Mouse (Mus musculus) C2C12 (cell line): ENCODE measurements around the gene Eepd1. TPM values are rescaled to one million over a fixed set of nuclear protein-coding genes. Genes with fewer than 3 reads are reported as not detected.

Experiments
- H3K27me3 ChIP-seq: one replicate; pipeline ENCODE4 v1.6.1; 2011; ENCODE audit not compliant: control insufficient read depth, insufficient read depth, insufficient read length
- H3K36me3 ChIP-seq: one replicate; pipeline ENCODE4 v1.6.1; 2011; ENCODE audit not compliant: control insufficient read depth, insufficient read depth
- H3K4me3 ChIP-seq: one replicate; pipeline ENCODE4 v1.5.1; 2011; ENCODE audit warnings: mild to moderate bottlenecking, control low read depth; ENCODE audit not compliant: poor library complexity, insufficient read depth, severe bottlenecking
- H3K79me2 ChIP-seq: one replicate; pipeline ENCODE4 v1.6.1; 2011; ENCODE audit not compliant: control insufficient read depth, insufficient read depth
- H3K79me3 ChIP-seq: one replicate; pipeline ENCODE4 v1.6.1; 2011; ENCODE audit warnings: low read depth, control low read depth
- H3ac ChIP-seq: one replicate; pipeline ENCODE3; 2011; ENCODE audit warnings: low read depth; ENCODE audit not compliant: control insufficient read depth, insufficient read length
- CEBPB ChIP-seq: IDR thresholded peaks from one replicate; pipeline ENCODE4 v1.6.1; 2011; ENCODE audit warnings: low read depth, mild to moderate bottlenecking, control low read depth, moderate library complexity
- CTCF ChIP-seq: IDR thresholded peaks from one replicate; pipeline ENCODE4 v1.5.1; 2011; ENCODE audit not compliant: control insufficient read depth, insufficient read depth, insufficient read length
- FOSL1 ChIP-seq: IDR thresholded peaks from one replicate; pipeline ENCODE4 v1.8.0; 2011; ENCODE audit warnings: mild to moderate bottlenecking, low read length; ENCODE audit not compliant: poor library complexity, insufficient read depth, severe bottlenecking
- MAX ChIP-seq: IDR thresholded peaks from one replicate; pipeline ENCODE4 v1.6.1; 2011; ENCODE audit warnings: mild to moderate bottlenecking, control low read depth
- MYOD1 ChIP-seq: IDR thresholded peaks from one replicate; pipeline ENCODE4 v1.6.1; 2011; ENCODE audit warnings: low read depth; ENCODE audit not compliant: control insufficient read depth, insufficient read length
- MYOG ChIP-seq: IDR thresholded peaks from one replicate; pipeline ENCODE4 v1.6.1; 2011; ENCODE audit not compliant: control insufficient read depth, insufficient read length; ENCODE audit errors: extremely low read depth
- USF1 ChIP-seq: IDR thresholded peaks from one replicate; pipeline ENCODE4 v1.6.1; 2011; ENCODE audit warnings: low read depth, mild to moderate bottlenecking, control low read depth, moderate library complexity
- polyA plus RNA-seq: library from polyadenylated mRNA; unstranded; fragments of >200 nt; fragmentation: generic; extraction: Trizol; gene quantifications from one replicate; pipeline ENCODE4 v1.2.1, GENCODE M21; 2012; ENCODE audit warnings: missing spikeins

The Eepd1 gene
- polyA plus RNA-seq, 1 experiment, result 1.1 TPM

- TF ChIP-seq MAX (no peak), CTCF (no peak), MYOD1 (no peak), FOSL1 (no peak), CEBPB (no peak), MYOG (no peak), USF1 (no peak)
- Histone ChIP-seq H3K27me3 (no peaks in the 10 kb centered on the region), H3K4me3 (no peak overlapping the region), H3K79me3 (no peaks in the 10 kb centered on the region), H3ac (no peak overlapping the region), H3K79me2 (no peaks in the 10 kb centered on the region), H3K36me3 (no peaks in the 10 kb centered on the region)
Measured at GRCm38 (mm10) chr9:25485406-25485805, 4.1 kb downstream of the Eepd1 start.

- Histone ChIP-seq H3K27me3 (no peaks in the 10 kb centered on the region), H3K79me3 (no peaks in the 10 kb centered on the region), H3K36me3 (no peaks in the 10 kb centered on the region), H3ac (no peak overlapping the region), H3K4me3 (no peak overlapping the region), H3K79me2 (no peaks in the 10 kb centered on the region)
- no peak for TF ChIP-seq MAX
Measured at GRCm38 (mm10) chr9:25486246-25486807, 5.0 kb downstream of the Eepd1 start.

- no peaks in the 10 kb centered on the region for H3K79me2 ChIP-seq
- TF ChIP-seq MYOG (no peak), CEBPB (no peak), FOSL1 (no peak), MAX (no peak), MYOD1 (no peak), USF1 (no peak)
- H3K27me3 ChIP-seq, result no peaks in the 10 kb centered on the region
- H3K79me3 ChIP-seq, result no peaks in the 10 kb centered on the region
- no peak overlapping the region for H3K4me3 ChIP-seq
- H3ac ChIP-seq, result no peak overlapping the region
- no peaks in the 10 kb centered on the region for H3K36me3 ChIP-seq
Measured at GRCm38 (mm10) chr9:25487446-25488110, 6.2 kb downstream of the Eepd1 start.

- Histone ChIP-seq H3K79me3 (no peaks in the 10 kb centered on the region), H3K27me3 (no peaks in the 10 kb centered on the region), H3K36me3 (no peaks in the 10 kb centered on the region), H3K4me3 (no peak overlapping the region), H3ac (no peak overlapping the region), H3K79me2 (no peaks in the 10 kb centered on the region)
- no peak for TF ChIP-seq FOSL1
- TF ChIP-seq MYOD1, result no peak
- no peak for TF ChIP-seq CTCF
- no peak for TF ChIP-seq CEBPB
- no peak for TF ChIP-seq USF1
- TF ChIP-seq MAX, result no peak
- no peak for TF ChIP-seq MYOG
Measured at GRCm38 (mm10) chr9:25488581-25488980, 7.2 kb downstream of the Eepd1 start.

- no peak for TF ChIP-seq MAX
- no peak for TF ChIP-seq USF1
- no peak for TF ChIP-seq MYOD1
- no peak for TF ChIP-seq FOSL1
- no peak for TF ChIP-seq CEBPB
- no peak for TF ChIP-seq MYOG
- no peak for TF ChIP-seq CTCF
- Histone ChIP-seq H3ac (no peak overlapping the region), H3K4me3 (no peak overlapping the region), H3K36me3 (no peaks in the 10 kb centered on the region), H3K79me2 (no peaks in the 10 kb centered on the region), H3K79me3 (no peaks in the 10 kb centered on the region), H3K27me3 (no peaks in the 10 kb centered on the region)
Measured at GRCm38 (mm10) chr9:25489221-25489960, 8.0 kb downstream of the Eepd1 start.
